Mouse (Mus musculus): Measurements from ENCODE around the gene Adgrg4. TPM values are rescaled to one million over a fixed set of nuclear protein-coding genes. Genes with fewer than 3 reads are reported as not detected.

The Adgrg4 gene
- polyA plus RNA-seq, 1 experiment from 2014 or later: 0.09 TPM

Other genes starting within 250 kb of the Adgrg4 start
- gene Fhl1, start 138.4 kb upstream of the Adgrg4 start, polyA plus RNA-seq (2014; fragmentation: Nextera tagmentation; extraction: Ambion mirVana): 47.4 and 60.3 TPM in 2 replicates
- gene Map7d3, start 47.8 kb upstream of the Adgrg4 start, polyA plus RNA-seq (2014; fragmentation: Nextera tagmentation; extraction: Ambion mirVana): 1.7 and 1.9 TPM in 2 replicates
- gene Brs3, start 172.9 kb downstream of the Adgrg4 start, polyA plus RNA-seq (2014; fragmentation: Nextera tagmentation; extraction: Ambion mirVana): not detected in 2 replicates
- 51.2 and 76.2 TPM in 2 replicates for gene Htatsf1, start 183.4 kb downstream of the Adgrg4 start, polyA plus RNA-seq (2014; fragmentation: Nextera tagmentation; extraction: Ambion mirVana)
- gene Vgll1, start 217.9 kb downstream of the Adgrg4 start, polyA plus RNA-seq (2014; fragmentation: Nextera tagmentation; extraction: Ambion mirVana): not detected in 2 replicates